Mouse (Mus musculus): Measurements from ENCODE around the gene Gm3336.
A peak's percentile ranks its signal among the peaks of the same experiment; 100 is the strongest.

DNA sequence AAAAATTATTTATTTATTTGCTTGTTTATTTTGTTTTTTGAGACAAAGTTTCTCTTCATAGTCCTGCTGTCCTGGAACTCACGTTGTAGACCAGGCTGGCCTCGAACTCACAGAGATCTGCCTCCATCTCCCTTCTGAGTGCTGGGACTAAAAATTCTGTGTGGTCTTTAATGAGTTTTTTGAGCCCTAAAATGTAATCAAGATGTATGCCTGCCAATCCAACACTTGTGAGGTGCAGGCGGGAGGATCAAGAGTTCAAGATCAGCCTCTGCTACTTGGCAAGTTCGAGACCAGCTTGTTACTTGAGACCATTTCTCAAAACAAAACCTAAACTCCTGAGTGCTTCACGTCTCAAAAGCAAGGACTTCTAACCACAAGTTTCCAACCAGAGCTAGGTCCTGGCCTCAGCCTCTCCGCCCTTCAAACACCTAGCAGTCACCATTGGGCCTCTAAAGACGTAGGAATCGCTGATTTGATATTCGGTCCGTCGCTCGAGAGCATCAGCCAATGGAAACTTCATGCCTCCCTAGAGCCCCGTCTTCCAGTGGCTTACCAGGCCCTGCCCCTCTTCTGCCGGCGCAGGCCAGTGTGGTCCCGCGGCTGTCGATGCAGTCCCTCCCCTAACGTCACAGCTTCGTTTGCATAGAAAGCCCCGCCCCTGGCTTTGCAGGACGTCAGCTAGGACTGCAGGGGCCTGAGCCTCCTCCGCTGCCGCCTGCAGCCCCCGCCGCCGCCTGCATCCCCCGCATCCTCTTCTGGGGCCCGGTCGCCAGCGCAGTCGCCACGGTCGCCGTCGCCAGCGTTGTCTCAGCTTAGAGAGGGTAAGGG is 35.9 kb downstream of the Gm3336 start, which contains the start of gene Rab3a:
- TF ChIP-seq POLR2A (IDR thresholded peaks at IDR 0.05; ENCODE audit: low read depth, low read length): peak; percentile 61
- no peak for TF ChIP-seq CTCF (IDR thresholded peaks at IDR 0.05; ENCODE audit: extremely low read depth, insufficient read length, insufficient replicate concordance, low read depth, low read length)

Measured in small intestine, adult 2 months (tissue).